Mouse (Mus musculus) heart, adult 2 months (tissue): Measurements from ENCODE around the gene Med7.

Experiments used
- CTCF ChIP-seq: fragments of 200-600 bp; IDR thresholded peaks from 2 replicates; pipeline ENCODE4 v1.8.1; 2022; ENCODE audit warnings: antibody characterized with exemption, mild to moderate bottlenecking, moderate library complexity
- EP300 ChIP-seq: fragments of 200-500 bp; IDR thresholded peaks from 2 replicates; pipeline ENCODE4 v1.6.1; 2011; ENCODE audit warnings: low read depth, low read length, control low read depth; ENCODE audit not compliant: insufficient read depth
- POLR2A ChIP-seq: fragments of 200-500 bp; IDR thresholded peaks from 2 replicates; pipeline ENCODE4 v1.6.1; 2011; ENCODE audit warnings: mild to moderate bottlenecking, low read depth, low read length, control low read depth; ENCODE audit not compliant: insufficient read depth

DNA sequence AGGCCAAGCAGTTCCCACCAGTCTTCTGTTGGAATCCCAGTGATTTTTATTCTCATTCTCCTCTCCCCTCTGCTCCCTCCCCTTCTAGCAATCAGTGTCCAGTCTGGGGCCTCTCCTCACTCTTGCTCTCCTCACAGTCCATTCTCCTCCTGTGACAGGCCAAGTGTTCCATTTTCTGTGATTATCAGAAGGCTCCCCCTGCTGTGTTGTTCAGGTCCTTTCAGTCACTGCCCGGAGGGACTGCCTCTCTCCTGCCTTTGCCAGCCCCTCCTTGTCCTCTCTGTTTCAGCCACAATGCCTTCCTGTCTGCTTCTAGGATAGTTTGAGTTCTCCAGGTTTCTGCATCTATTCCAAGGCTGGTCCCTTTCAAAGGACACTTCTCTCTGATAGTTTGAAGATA, 51.5 kb downstream of the Med7 start:
- no peak for TF ChIP-seq POLR2A
- no peak for TF ChIP-seq EP300
- peak; percentile 26; the same call in 1 of the 2 replicates for TF ChIP-seq CTCF
